Mouse (Mus musculus): ENCODE results near the gene Csnk1d. TPM values are rescaled to one million over a fixed set of nuclear protein-coding genes. Genes with fewer than 3 reads are reported as not detected.

Csnk1d gene
- polyA plus RNA-seq, 1 experiment from 2014 or later = 102 TPM

DNA sequence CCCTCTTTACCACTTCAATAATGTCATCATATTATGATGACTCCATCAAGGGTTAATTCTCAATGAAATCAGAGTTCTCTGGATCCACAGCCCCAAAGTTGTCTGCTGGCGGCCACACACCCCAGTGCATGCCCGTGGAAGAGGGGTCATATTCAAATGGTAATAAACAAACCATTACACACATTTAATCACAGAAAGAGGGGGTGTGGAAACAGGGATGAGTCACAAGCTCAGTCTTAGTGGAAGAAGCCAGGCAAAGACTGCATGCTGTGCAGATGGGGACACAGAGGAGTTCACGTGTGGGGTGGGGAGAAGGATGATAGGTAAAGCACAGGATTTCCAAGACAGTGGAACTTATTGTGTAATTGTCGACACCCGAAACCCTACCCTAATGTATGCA, 13.2 kb upstream of the Csnk1d start:
- Histone ChIP-seq H3K9me3 (replicated peaks; ENCODE audit: low read length) (no peaks in the 10 kb centered on the region), H3K27ac (no peak overlapping the region), H3K27me3 (ENCODE audit: insufficient read depth, low read length) (no peaks in the 10 kb centered on the region), H3K4me2 (ENCODE audit: low read length) (no peak overlapping the region), H3K9ac (ENCODE audit: low read depth, low read length) (no peak overlapping the region), H3K36me3 (ENCODE audit: insufficient read depth, low read length) (no peaks in the 10 kb centered on the region), H3K4me3 (replicated peaks; ENCODE audit: low read depth, low read length) (no peak overlapping the region), H3K4me1 (replicated peaks; ENCODE audit: insufficient read depth, low read length) (no peaks in the 10 kb centered on the region)
- no peak for DNase-seq (ENCODE audit: low spot score)
- no peak for TF ChIP-seq CTCF (IDR thresholded peaks at IDR 0.05; ENCODE audit: low read depth)
- WGBS = 63% methylated on average over 5 of the region's 5 CpGs
- ATAC-seq (replicated peaks; ENCODE audit: low FRiP score, low read depth) = no peak

DNA sequence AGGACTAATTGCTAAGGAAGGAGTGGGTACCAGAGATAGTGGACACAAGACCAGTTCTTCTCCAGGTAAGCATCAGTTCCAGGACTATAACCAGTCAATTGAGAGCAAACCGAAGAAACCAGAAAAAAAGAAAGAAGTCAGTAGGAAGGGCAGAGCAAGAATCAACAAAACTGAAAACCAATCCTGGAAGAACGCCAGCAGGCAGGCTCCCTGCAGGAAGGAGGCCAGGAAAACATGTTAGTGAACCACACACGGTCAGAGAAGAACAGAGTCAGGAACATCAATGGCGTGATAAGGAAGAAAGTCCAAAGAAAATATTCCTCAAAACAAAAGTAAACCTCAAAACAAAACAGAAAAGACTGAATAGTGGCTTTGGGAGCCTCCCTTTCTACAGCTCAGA, 10.8 kb upstream of the Csnk1d start:
- DNase-seq (ENCODE audit: low spot score) = peak; percentile 24
- H3K4me2 ChIP-seq (ENCODE audit: low read length) = no peak overlapping the region
- H3K9me3 ChIP-seq (replicated peaks; ENCODE audit: low read length) = no peaks in the 10 kb centered on the region
- no peak for TF ChIP-seq CTCF (IDR thresholded peaks at IDR 0.05; ENCODE audit: low read depth)
- no peak overlapping the region for H3K4me3 ChIP-seq (replicated peaks; ENCODE audit: low read depth, low read length)
- H3K4me1 ChIP-seq (replicated peaks; ENCODE audit: insufficient read depth, low read length) = no peaks in the 10 kb centered on the region
- no peak for ATAC-seq (replicated peaks; ENCODE audit: low FRiP score, low read depth)
- WGBS = 20% methylated on average over 4 of the region's 4 CpGs
- no peaks in the 10 kb centered on the region for H3K36me3 ChIP-seq (ENCODE audit: insufficient read depth, low read length)
- H3K9ac ChIP-seq (ENCODE audit: low read depth, low read length) = no peak overlapping the region
- no peaks in the 10 kb centered on the region for H3K27me3 ChIP-seq (ENCODE audit: insufficient read depth, low read length)
- H3K27ac ChIP-seq = no peak overlapping the region

DNA sequence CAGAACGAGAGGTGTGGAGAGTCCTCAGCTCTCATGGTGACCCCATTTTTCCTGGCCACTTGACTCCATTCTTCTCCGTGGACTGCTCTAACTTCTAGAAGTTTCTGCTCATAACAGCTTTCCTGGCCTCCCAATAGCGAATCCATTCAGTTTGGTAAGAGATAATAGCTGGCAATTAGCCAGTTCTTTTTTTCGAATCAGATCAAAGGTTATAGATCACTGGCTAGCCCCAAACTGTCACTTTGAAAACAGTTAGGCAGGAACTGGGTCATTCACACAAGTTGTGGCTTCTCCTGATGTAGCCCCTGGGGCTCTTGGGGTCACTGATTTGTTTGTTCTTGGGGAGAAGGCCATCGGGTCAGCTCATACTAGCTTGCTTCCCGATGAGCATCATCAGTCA, 3.6 kb upstream of the Csnk1d start:
- H3K4me3 ChIP-seq (replicated peaks; ENCODE audit: low read depth, low read length) = no peak overlapping the region
- whole genome bisulfite sequencing = 70% methylated on average over 6 of the region's 6 CpGs
- no peak overlapping the region for H3K9ac ChIP-seq (ENCODE audit: low read depth, low read length)
- peaks cover 6% of the 10 kb centered on the region; the same call in 1 of the 2 replicates for H3K4me1 ChIP-seq (replicated peaks; ENCODE audit: insufficient read depth, low read length)
- ATAC-seq (replicated peaks; ENCODE audit: low FRiP score, low read depth) (no peak), DNase-seq (ENCODE audit: low spot score) (no peak)
- H3K9me3 ChIP-seq (replicated peaks; ENCODE audit: low read length) = no peaks in the 10 kb centered on the region
- no peaks in the 10 kb centered on the region for H3K36me3 ChIP-seq (ENCODE audit: insufficient read depth, low read length)
- H3K27ac ChIP-seq = no peak overlapping the region
- no peak for TF ChIP-seq CTCF (IDR thresholded peaks at IDR 0.05; ENCODE audit: low read depth)
- no peaks in the 10 kb centered on the region for H3K27me3 ChIP-seq (ENCODE audit: insufficient read depth, low read length)
- H3K4me2 ChIP-seq (ENCODE audit: low read length) = no peak overlapping the region

DNA sequence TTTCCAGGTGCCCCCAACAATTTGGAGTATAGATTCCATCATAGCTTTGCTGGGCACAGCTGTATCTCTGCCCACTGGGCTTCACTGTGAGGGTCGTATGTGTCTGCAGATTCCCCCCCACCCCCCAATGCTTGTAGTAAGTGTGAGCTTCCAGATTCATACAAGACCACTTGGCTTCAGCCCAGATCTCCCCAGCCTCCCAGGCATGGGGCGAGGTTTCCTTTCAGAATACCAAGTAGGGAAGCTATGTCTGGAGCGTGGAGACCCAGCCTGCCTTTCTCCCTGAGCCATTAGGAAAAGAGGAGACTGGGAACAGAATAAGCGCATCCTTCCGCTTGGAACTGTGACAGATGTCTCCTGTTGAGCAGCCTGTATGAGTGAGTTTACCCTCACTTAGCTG, 2.5 kb upstream of the Csnk1d start:
- Histone ChIP-seq H3K4me1 (replicated peaks; ENCODE audit: insufficient read depth, low read length) (peaks cover 14% of the 10 kb centered on the region), H3K36me3 (ENCODE audit: insufficient read depth, low read length) (no peaks in the 10 kb centered on the region), H3K4me3 (replicated peaks; ENCODE audit: low read depth, low read length) (no peak overlapping the region), H3K9me3 (replicated peaks; ENCODE audit: low read length) (no peaks in the 10 kb centered on the region), H3K27me3 (ENCODE audit: insufficient read depth, low read length) (no peaks in the 10 kb centered on the region), H3K4me2 (ENCODE audit: low read length) (no peak overlapping the region), H3K27ac (no peak overlapping the region), H3K9ac (ENCODE audit: low read depth, low read length) (no peak overlapping the region)
- 83% methylated on average over 5 of the region's 5 CpGs for WGBS
- DNase-seq (ENCODE audit: low spot score) (no peak), ATAC-seq (replicated peaks; ENCODE audit: low FRiP score, low read depth) (no peak)
- TF ChIP-seq CTCF (IDR thresholded peaks at IDR 0.05; ENCODE audit: low read depth) = no peak

DNA sequence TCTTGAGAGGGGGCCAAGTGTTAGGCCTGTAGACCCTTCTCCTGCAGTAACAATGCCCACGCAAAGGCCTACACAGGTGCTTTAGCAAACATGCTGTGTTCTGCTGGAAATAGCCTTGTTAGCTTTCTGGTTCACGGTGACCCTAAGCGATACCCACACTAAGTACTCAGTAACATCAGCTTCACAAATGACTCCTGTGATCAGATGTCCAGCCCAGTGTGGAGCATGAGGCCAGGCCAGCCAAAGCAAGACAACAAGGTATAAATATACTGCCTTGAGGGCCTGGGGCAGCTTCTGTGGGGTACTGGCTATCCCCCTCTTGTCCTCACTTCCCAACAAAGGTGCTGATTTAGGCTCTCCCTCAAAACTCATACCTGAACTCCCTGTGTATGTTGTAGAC, 1.9 kb upstream of the Csnk1d start:
- Histone ChIP-seq H3K27me3 (ENCODE audit: insufficient read depth, low read length) (no peaks in the 10 kb centered on the region), H3K4me1 (replicated peaks; ENCODE audit: insufficient read depth, low read length) (peaks cover 17% of the 10 kb centered on the region), H3K4me3 (replicated peaks; ENCODE audit: low read depth, low read length) (no peak overlapping the region), H3K4me2 (ENCODE audit: low read length) (no peak overlapping the region), H3K9ac (ENCODE audit: low read depth, low read length) (no peak overlapping the region), H3K9me3 (replicated peaks; ENCODE audit: low read length) (no peaks in the 10 kb centered on the region), H3K27ac (no peak overlapping the region), H3K36me3 (ENCODE audit: insufficient read depth, low read length) (no peaks in the 10 kb centered on the region)
- no peak for TF ChIP-seq CTCF (IDR thresholded peaks at IDR 0.05; ENCODE audit: low read depth)
- WGBS = 91% methylated on average over 3 of the region's 3 CpGs
- no peak for ATAC-seq (replicated peaks; ENCODE audit: low FRiP score, low read depth)
- DNase-seq (ENCODE audit: low spot score) = no peak

DNA sequence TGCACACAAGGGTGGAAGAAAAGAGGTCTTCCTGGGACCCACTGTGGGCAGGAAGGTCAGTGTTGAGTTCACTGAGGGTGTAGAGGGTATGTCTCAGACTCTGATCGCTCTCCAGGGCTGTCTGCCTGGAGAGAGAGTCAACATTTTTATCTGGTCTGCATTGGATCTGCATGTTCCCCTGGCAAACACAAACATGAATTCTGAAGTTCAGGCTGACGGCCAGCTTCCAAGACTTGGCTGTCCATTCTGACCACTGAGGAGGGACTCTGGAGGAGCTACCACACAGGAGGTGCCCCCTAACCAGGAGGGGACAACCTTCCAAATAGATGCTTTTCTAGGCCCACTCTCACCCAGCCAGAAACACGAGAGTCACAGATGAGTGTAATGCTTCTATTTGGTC, 661 bp upstream of the Csnk1d start:
- H3K36me3 ChIP-seq (ENCODE audit: insufficient read depth, low read length) = no peaks in the 10 kb centered on the region
- no peaks in the 10 kb centered on the region for H3K27me3 ChIP-seq (ENCODE audit: insufficient read depth, low read length)
- ATAC-seq (replicated peaks; ENCODE audit: low FRiP score, low read depth) (no peak), DNase-seq (ENCODE audit: low spot score) (no peak)
- no peak for TF ChIP-seq CTCF (IDR thresholded peaks at IDR 0.05; ENCODE audit: low read depth)
- H3K27ac ChIP-seq = peak overlapping the region; percentile 96
- peak overlapping the region; percentile 68 for H3K4me2 ChIP-seq (ENCODE audit: low read length)
- H3K4me3 ChIP-seq (replicated peaks; ENCODE audit: low read depth, low read length) = peak overlapping the region; percentile 97
- H3K9ac ChIP-seq (ENCODE audit: low read depth, low read length) = peak overlapping the region; percentile 99
- WGBS = 60% methylated on average over 3 of the region's 3 CpGs
- peaks cover 20% of the 10 kb centered on the region for H3K4me1 ChIP-seq (replicated peaks; ENCODE audit: insufficient read depth, low read length)
- H3K9me3 ChIP-seq (replicated peaks; ENCODE audit: low read length) = no peaks in the 10 kb centered on the region

DNA sequence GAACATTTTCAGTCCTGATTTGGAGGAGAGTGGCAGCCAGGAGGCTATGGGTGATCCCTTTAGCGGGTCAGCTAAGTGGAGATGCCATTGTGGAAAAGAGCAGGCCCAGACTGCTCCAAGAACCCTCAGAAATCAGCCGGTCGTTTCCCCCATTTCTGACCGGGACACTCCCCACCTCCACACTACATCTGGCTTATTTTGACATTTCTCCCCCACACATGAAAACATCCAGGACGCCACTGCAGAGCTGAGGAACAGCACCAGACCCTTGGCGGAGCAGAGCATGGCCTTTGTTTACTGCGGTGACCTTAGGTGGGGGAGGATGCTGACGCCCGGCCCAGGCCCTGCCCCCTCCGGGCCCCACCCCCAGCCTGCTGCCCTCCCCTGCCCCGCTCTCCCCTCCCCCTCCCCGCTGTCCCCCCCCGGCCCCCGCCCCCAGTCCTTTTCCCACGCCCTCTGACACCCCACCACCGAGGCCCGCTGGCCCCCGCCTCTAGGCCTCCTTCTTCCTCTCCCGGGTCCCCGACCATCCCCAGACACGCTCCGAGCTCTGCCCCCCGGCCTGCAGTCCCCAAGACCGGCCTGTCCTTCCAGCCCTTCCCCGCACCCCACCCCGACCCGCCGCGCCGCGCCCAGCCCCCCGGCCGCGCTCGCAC, 876 bp downstream of the Csnk1d start:
- no peak for TF ChIP-seq CTCF (IDR thresholded peaks at IDR 0.05; ENCODE audit: low read depth)
- H3K9me3 ChIP-seq (replicated peaks; ENCODE audit: low read length) = no peaks in the 10 kb centered on the region
- 2% methylated on average over 29 of the region's 35 CpGs for WGBS

More for the DNA sequence above, 876 bp downstream of the Csnk1d start:
- Histone ChIP-seq H3K27me3 (ENCODE audit: insufficient read depth, low read length) (no peaks in the 10 kb centered on the region), H3K4me1 (replicated peaks; ENCODE audit: insufficient read depth, low read length) (peaks cover 20% of the 10 kb centered on the region), H3K36me3 (ENCODE audit: insufficient read depth, low read length) (peaks cover 11% of the 10 kb centered on the region; the same call in 1 of the 2 replicates), H3K4me3 (replicated peaks; ENCODE audit: low read depth, low read length) (peak overlapping the region; percentile 97), H3K4me2 (ENCODE audit: low read length) (peak overlapping the region; percentile 68), H3K9ac (ENCODE audit: low read depth, low read length) (peak overlapping the region; percentile 99), H3K27ac (peak overlapping the region; percentile 96)
- peak; percentile 73 for DNase-seq (ENCODE audit: low spot score)
- ATAC-seq (replicated peaks; ENCODE audit: low FRiP score, low read depth) = peak; percentile 62
